Mouse (Mus musculus) kidney, adult 11 months (tissue): Measurements from ENCODE around the gene Cfap77.
"Not testable (repeated sequence)": the region's sequence is repeated elsewhere in the genome, so short reads cannot be mapped to it uniquely, and the experiment has no call there.

ENCODE experiments used
- DNase-seq: peaks from one replicate; pipeline ENCODE4 v3.0.0; 2022

Cfap77 gene

GRCm38 (mm10) chr2:29054991-29055390, at the start of gene Cfap77:
Cfap77 (minus strand) TSS chr2:29055066.
- peak; percentile 51 for DNase-seq

DNA sequence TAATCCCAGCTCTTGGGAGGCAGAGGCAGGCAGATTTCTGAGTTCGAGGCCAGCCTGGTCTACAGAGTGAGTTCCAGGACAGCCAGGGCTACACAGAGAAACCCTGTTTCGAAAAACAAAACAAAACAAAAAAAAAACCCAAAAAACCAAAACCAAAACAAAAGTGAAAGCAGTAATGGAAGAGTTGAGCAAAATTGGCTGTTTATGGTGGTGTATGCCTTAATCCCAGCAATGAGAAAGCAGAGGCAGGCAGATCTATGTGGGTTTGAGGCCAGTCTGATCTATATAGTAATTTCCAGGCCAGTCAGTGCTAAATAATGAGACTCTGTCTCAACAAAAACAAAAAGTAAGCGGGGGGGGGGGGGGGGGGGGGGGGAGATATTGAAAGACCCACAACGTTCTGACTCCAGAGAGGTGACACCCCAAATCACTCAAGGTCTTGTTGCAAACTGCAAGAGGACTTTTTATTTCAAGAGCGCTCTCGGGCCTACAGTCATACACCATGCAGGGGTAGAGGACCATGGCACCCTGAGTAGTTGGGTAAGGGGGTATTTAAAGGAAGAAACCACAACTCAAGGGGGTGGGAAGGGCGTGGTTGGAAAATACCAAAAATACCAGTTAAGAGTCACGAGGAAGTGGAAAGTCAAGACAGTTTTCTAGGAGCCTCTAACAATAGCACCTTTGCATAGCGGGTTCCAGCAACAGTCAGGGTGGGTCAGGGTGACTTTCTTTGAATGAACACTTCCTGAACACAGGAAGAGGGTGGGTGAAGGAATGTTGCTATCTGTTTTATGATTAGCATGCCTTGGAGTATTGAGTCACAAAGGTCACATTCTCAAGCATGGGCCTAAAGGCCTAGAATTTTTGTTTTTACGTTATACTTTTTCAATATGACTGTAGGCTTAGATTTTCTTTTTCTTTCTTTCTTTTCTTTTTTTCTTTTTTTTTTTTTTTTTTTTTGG, 47.8 kb upstream of the Cfap77 start:
- not testable (repeated sequence) for DNase-seq

DNA sequence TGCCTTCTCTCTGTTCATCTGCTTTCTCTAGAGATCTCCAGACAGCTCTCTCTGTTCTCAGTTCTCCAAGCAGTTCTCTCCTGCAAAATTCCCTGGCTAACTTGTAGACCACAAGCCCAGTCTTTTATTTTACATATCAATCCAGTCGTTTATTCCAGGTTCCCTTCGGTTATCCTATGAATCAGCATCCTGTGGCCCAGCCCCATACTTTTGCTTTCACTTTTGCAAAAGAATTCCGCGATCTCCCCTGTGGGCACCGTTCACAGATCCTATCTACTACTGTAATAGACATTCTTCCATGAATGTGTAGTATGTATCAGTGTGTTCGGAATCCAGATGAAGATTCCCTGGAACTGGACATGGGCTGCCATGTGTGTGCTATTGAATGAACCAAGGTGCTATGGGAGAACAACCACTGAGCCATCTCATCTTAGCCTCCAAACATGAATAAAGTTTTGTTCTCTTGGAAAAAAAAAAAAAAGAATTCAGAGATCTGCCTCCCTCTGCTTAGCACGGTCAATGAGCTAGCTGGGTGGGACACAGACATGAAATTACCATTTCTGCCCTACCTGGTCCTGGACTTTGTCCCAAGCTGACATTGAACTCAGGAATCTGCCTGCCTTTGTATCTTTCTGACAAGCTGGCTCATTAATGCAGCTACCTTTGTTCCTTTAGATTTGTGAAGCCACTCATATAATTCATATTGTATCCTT, 46.1 kb upstream of the Cfap77 start:
- DNase-seq: no peak

DNA sequence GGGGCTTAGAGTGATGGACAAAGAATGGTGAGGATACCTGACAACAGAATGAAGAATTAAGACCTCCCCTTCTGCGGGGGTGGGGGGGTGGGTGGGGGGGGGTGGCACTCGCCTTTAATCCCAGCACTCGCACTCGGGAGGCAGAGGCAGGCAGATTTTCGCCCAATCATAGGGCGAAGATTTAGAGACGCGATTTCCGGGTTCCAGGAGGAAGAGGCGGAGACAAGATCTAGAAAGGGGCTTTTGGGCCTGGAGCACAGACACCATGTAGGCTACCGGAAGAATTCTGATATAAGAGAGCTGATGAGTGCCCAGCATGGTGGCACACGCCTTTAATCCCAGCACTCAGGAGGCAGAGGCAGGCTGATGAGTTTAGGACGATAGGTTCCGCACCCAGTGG, 44.8 kb upstream of the Cfap77 start:
- DNase-seq: no peak

- DNase-seq: no peak
These were observed 43.9 kb upstream of the Cfap77 start for GRCm38 (mm10) chr2:29098786-29099185.

GRCm38 (mm10) chr2:29097955-29098354, 43.1 kb upstream of the Cfap77 start:
- DNase-seq: not testable (repeated sequence)

DNA sequence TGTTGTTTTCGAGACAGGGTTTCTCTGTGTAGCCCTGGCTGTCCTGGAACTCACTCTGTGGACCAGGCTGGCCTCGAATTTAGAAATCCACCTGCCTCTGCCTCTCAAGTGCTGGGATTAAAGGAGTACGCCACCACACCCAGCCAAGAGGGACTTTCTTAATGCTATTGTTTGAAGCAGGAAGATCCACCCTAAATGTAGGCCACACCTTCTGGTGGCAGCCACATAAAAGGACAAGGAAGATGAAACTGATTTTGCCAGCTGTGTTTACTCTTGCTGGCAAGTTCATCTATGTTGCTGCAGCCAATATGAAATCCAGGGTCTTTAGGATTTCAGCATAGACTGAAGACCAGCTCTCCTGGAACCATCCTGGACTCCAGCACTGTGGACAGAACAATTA, 42.6 kb upstream of the Cfap77 start:
- DNase-seq: no peak

- no peak for DNase-seq
These were observed 41.9 kb upstream of the Cfap77 start for GRCm38 (mm10) chr2:29096751-29097150.

DNA sequence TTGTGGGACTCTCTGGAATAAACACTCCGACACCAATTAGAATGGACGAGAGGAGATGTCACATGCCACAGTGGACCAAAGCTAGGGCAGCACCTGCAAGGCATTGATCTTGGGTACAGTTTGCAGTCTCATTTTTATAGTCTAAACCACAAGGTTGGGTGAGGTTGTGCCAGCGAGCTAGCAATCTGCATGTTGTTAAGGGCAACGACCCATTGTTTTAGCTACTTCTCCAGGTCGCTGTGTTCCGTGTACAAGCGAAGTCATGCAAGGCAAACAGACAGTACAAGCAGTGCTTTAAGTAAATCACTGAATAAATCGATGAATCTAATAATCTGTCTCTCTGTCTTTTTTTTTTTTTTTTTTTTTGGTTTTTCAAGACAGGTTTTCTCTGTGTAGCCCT, 40.8 kb upstream of the Cfap77 start:
- DNase-seq: no peak

- not testable (repeated sequence) for DNase-seq
These were observed 34.4 kb upstream of the Cfap77 start for GRCm38 (mm10) chr2:29089276-29089675.

GRCm38 (mm10) chr2:29086026-29086425, 31.2 kb upstream of the Cfap77 start:
- DNase-seq: no peak

GRCm38 (mm10) chr2:29081965-29082364, 27.1 kb upstream of the Cfap77 start:
- DNase-seq: no peak

DNA sequence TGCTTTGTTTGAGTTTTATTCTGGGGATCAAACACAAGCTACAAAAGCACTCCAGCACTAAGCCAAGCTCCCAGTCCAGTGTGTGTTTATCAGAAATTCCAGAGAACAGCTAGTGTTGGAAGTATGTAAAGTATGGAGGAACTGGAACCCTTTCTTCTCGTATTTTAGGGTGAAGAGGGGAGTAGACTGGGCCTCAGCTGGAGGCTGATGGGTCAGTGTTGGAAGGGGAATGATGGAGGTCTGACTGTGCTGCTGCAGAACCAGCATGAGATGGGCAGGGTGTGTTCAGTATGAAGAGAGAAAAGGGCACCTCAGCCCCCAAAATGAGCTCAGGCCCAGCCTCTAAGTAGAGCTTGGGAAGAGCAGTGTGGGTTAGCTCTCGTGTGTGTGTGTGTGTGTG, 21.4 kb upstream of the Cfap77 start:
- no peak for DNase-seq

- DNase-seq: no peak
These were observed 20.6 kb upstream of the Cfap77 start for GRCm38 (mm10) chr2:29075331-29076070.

- DNase-seq: no peak
These were observed 19.8 kb upstream of the Cfap77 start for GRCm38 (mm10) chr2:29074676-29075075.

- no peak for DNase-seq
These were observed 11.5 kb upstream of the Cfap77 start for GRCm38 (mm10) chr2:29066410-29066809.

DNA sequence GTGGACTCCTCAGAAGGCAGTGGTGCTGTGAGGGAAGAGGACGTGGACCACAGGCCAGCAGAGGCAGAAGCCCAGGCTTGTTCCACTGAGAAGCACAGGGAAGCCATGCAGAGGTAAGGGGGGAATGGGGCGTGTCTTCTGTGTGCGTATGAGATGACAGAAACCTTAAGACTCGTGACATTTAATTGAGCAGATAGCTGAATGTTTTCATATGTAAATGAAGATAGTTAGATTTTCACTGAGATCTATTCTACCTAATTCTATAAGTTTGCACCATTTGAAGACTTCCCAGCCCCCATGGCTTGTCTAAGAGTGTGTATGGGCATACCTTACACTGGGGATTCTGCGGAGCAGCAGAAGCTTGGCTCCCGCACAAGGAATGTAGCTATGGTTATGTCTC, 10.9 kb upstream of the Cfap77 start:
- no peak for DNase-seq

- peak; percentile 90 for DNase-seq
These were observed 5.3 kb upstream of the Cfap77 start, which contains the start of gene Ttf1 for GRCm38 (mm10) chr2:29060135-29060597. Ttf1 (plus strand) TSS chr2:29060262.

DNA sequence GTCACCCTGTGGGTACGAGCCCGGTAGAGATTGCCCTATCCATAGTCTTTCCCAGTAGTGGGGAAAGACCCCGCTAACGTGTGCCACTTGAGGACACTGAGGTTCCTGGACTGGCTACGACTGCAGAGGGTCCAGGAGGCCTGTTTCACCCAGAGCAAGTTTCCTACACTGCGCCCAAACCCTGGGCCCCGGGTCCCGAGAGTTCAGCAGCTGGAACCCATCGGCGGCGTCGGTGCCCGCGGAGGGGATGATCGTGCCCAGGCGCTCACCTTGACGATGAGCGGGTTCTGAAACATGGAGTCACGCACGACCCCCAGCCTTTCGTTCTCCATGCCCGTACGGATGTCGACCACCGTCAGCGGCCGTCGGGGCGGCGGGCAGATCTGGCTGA, 326 bp downstream of the Cfap77 start:
- DNase-seq: no peak

- DNase-seq: peak; percentile 39
These were observed 893 bp downstream of the Cfap77 start for GRCm38 (mm10) chr2:29053802-29054544.

DNA sequence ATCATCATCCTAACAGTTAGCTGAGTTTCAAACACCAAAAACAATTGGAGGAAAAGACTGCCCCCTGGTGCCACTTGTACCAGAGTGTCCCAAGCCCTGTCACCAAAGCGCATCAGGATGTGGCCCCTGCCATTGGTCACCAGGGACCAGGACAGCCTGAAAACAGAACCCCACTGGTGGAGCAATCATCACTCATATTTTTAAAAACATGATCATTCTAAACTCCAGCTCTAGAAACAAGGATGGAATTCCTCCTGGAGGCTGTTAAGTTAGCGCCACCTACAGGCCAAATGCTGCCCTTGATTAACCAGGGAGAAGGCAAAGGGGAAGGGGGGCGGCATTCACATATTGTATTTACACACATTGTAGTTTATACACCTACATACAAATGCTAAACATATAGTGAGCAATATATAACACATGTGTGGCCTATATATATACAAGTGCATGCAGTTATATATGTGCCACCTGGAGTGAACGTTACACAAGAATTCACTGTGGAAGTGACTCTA, 1.9 kb downstream of the Cfap77 start:
- peak; percentile 33 for DNase-seq

- DNase-seq: no peak
These were observed 2.9 kb downstream of the Cfap77 start for GRCm38 (mm10) chr2:29051932-29052331.
